Comparison of ENCODE assay signal across 10 mouse cellular contexts in genomic region chr7:34749753-34750152, GRCm38 (mm10).
DNase-seq lines count a peak whose midpoint lies in the region; ATAC-seq and TF ChIP-seq lines count a peak whose summit lies in the region.
"Had no signal": no experiment of that assay in that cellular context is flagged by ENCODE, and none has a peak within 500 bp of the region (broad histone marks: within the 10 kb centered on the region; RNA-seq: fewer than 3 reads in every experiment).

No protein-coding gene starts in this region.

- no peaks in the 10 kb centered on the region for H3K9me3 ChIP-seq in midbrain, postnatal 0 days (ENCODE audit: low read length)
- H3K9me3 ChIP-seq: embryonic facial prominence, embryonic 13.5 days; limb, embryonic 13.5 days had no signal

- no peak overlapping the region for H3K4me2 ChIP-seq in midbrain, postnatal 0 days (ENCODE audit: low read depth, low read length, poor library complexity, severe bottlenecking)
- H3K4me2 ChIP-seq: embryonic facial prominence, embryonic 13.5 days; limb, embryonic 13.5 days had no signal

- H3K36me3 ChIP-seq in midbrain, postnatal 0 days (ENCODE audit: insufficient read depth, low read length): no peaks in the 10 kb centered on the region
- H3K36me3 ChIP-seq: embryonic facial prominence, embryonic 13.5 days; limb, embryonic 13.5 days had no signal

- no peak overlapping the region for H3K27ac ChIP-seq in midbrain, postnatal 0 days (ENCODE audit: low read depth, low read length)
- H3K27ac ChIP-seq: embryonic facial prominence, embryonic 13.5 days; limb, embryonic 13.5 days had no signal

- H3K4me1 ChIP-seq in midbrain, postnatal 0 days (ENCODE audit: insufficient read depth, low read length): peaks cover 4% of the 10 kb centered on the region

- no peak for ATAC-seq in CD4-positive, CD25-positive, alpha-beta regulatory T cell, adult 4 months
- ATAC-seq in midbrain, postnatal 0 days (ENCODE audit: low FRiP score): no peak
- ATAC-seq in megakaryocyte-erythroid progenitor cell, adult 5-6 weeks (replicated peaks; ENCODE audit: low FRiP score, low TSS enrichment, poor library complexity, severe bottlenecking): no peak

- 50% methylated on average over 3 of the region's 3 CpGs for WGBS in midbrain, postnatal 0 days

- no peak overlapping the region for H3K9ac ChIP-seq in midbrain, postnatal 0 days (replicated peaks; ENCODE audit: low read length, poor library complexity, severe bottlenecking)
- H3K9ac ChIP-seq: embryonic facial prominence, embryonic 13.5 days; limb, embryonic 13.5 days had no signal

- peak; percentile 61 for TF ChIP-seq CTCF in midbrain, postnatal 0 days (IDR thresholded peaks at IDR 0.05)

- DNase-seq in CD4-positive, CD25-positive, alpha-beta regulatory T cell, adult 2 months (ENCODE audit: low read depth, low spot score): peak; percentile 26
- peak; percentile 38 for DNase-seq in left cerebral cortex, postnatal 4 days
- no peak for DNase-seq in left cerebral cortex, adult 8-10 months (ENCODE audit: low spot score in 2 of 2)
- peak; percentile 70 for DNase-seq in embryo, embryonic 10.5 days (ENCODE audit: low spot score)
- no peak for DNase-seq in midbrain, postnatal 0 days (ENCODE audit: low spot score)
- no peak for DNase-seq in frontal cortex, postnatal 14 days (ENCODE audit: low spot score in 2 of 2)

- intact Hi-C loops in left cerebral cortex, postnatal 4 days (cut with DNase I): no loop called here

- no peak overlapping the region for H3K4me3 ChIP-seq in midbrain, postnatal 0 days (ENCODE audit: low read depth, low read length)
- H3K4me3 ChIP-seq: embryonic facial prominence, embryonic 13.5 days; limb, embryonic 13.5 days had no signal

- H3K27me3 ChIP-seq in midbrain, postnatal 0 days (ENCODE audit: insufficient read depth, low read length): no peaks in the 10 kb centered on the region

Comparison
In these comparisons a context has a peak if more than half of its experiments do, and no peak if none do; other contexts are left out.
1. DNase-seq: peak in CD4-positive, CD25-positive, alpha-beta regulatory T cell, adult 2 months (single experiment), left cerebral cortex, postnatal 4 days (single experiment) and embryo, embryonic 10.5 days (single experiment); none in left cerebral cortex, adult 8-10 months (0 of 2), midbrain, postnatal 0 days (single experiment) and frontal cortex, postnatal 14 days (0 of 2).